Mouse (Mus musculus) urinary bladder, postnatal 25 days (tissue): Measurements from ENCODE around the gene Spesp1.

ENCODE experiments used
- DNase-seq: peaks from one replicate; pipeline ENCODE4 v3.0.0; 2022; ENCODE audit warnings: low spot score

Gene Spesp1

GRCm38 (mm10) chr9:62245612-62246379, 36.2 kb downstream of the Spesp1 start:
- DNase-seq, result no peak

- no peak for DNase-seq
These were observed 37.4 kb downstream of the Spesp1 start for GRCm38 (mm10) chr9:62244612-62245010.

- peak; percentile 79 for DNase-seq
These were observed 37.9 kb downstream of the Spesp1 start for GRCm38 (mm10) chr9:62243991-62244611.

- DNase-seq, result no peak
These were observed 42.0 kb downstream of the Spesp1 start for GRCm38 (mm10) chr9:62240036-62240435.

- DNase-seq, result no peak
These were observed 44.5 kb downstream of the Spesp1 start for GRCm38 (mm10) chr9:62237381-62237980.

- no peak for DNase-seq
These were observed 46.5 kb downstream of the Spesp1 start for GRCm38 (mm10) chr9:62235501-62235900.

GRCm38 (mm10) chr9:62232649-62233048, 49.4 kb downstream of the Spesp1 start:
- no peak for DNase-seq

- DNase-seq, result no peak
These were observed 51.0 kb downstream of the Spesp1 start for GRCm38 (mm10) chr9:62231046-62231445.

- no peak for DNase-seq
These were observed 52.0 kb downstream of the Spesp1 start for GRCm38 (mm10) chr9:62229985-62230384.

GRCm38 (mm10) chr9:62222481-62222880, 59.5 kb downstream of the Spesp1 start:
- no peak for DNase-seq

GRCm38 (mm10) chr9:62222029-62222428, 60.0 kb downstream of the Spesp1 start:
- no peak for DNase-seq
